Mouse (Mus musculus) stomach, embryonic 16.5 days (tissue): Measurements from ENCODE around the gene Ermap. TPM values are rescaled to one million over a fixed set of nuclear protein-coding genes. Genes with fewer than 3 reads are reported as not detected.

ENCODE experiments used
- microRNA counts: library from miRNA; unstranded; fragments of <30 nt; microRNA quantifications from one replicate; lab custom pipeline; 2016
- microRNA-seq: library from miRNA; unstranded; fragments of <30 nt; microRNA quantifications from one replicate; pipeline ENCODE4, GENCODE M21; 2016
- polyA plus RNA-seq: library from polyadenylated mRNA; unstranded; fragments of >200 nt; fragmentation: Nextera tagmentation; extraction: Ambion mirVana; gene quantifications from 2 replicates; pipeline ENCODE4 v1.2.1, GENCODE M21; 2015

Ermap gene
- polyA plus RNA-seq, 1 experiment from 2014 or later = 17.0 TPM

MicroRNA genes within 50 kb of the gene (microRNA counts, 519-probe panel; counts per million panel counts)
- microRNA mmu-miR-1957 (lab: Ali Mortazavi, UCI) = 1,732 counts per million, percentile 28 among the panel's probes with 10 or more counts

Small RNAs within 50 kb of the gene (microRNA-seq; reads per million reads assigned to microRNA genes)
- gene Mir1957a = not detected

Other genes with a start within 250 kb of the Ermap start
- not detected in 2 replicates for gene Lao1, start 228.4 kb downstream of the Ermap start, polyA plus RNA-seq
- 142 and 155 TPM in 2 replicates for gene Slc2a1, start 81.3 kb downstream of the Ermap start, polyA plus RNA-seq
- gene Zfp691, start 15.8 kb downstream of the Ermap start, polyA plus RNA-seq = 4.9 and 5.5 TPM in 2 replicates
- gene Svbp, start 5.3 kb upstream of the Ermap start, polyA plus RNA-seq = 109 and 128 TPM in 2 replicates
- gene Tmem269, start 28.2 kb upstream of the Ermap start, polyA plus RNA-seq = 0.10 TPM in 1 of 2 replicates, not detected in the other
- gene AU022252, start 42.7 kb upstream of the Ermap start, polyA plus RNA-seq = 25.4 and 25.7 TPM in 2 replicates
- 31.3 and 34.0 TPM in 2 replicates for gene P3h1, start 42.9 kb upstream of the Ermap start, polyA plus RNA-seq
- 0.10 and 0.27 TPM in 2 replicates for gene Cldn19, start 65.4 kb upstream of the Ermap start, polyA plus RNA-seq
- 279 and 346 TPM in 2 replicates for gene Ybx1, start 104.6 kb upstream of the Ermap start, polyA plus RNA-seq
- 62.8 and 70.6 TPM in 2 replicates for gene Ppih, start 130.5 kb upstream of the Ermap start, polyA plus RNA-seq
- gene Ccdc30, start 225.5 kb upstream of the Ermap start, polyA plus RNA-seq = 4.7 and 6.7 TPM in 2 replicates
- gene Ppcs, start 232.4 kb upstream of the Ermap start, polyA plus RNA-seq = 32.5 and 34.6 TPM in 2 replicates
- 0.21 and 0.70 TPM in 2 replicates for gene Zmynd12, start 232.8 kb upstream of the Ermap start, polyA plus RNA-seq